Mouse (Mus musculus): ENCODE data around the gene Zfp61. TPM values are rescaled to one million over a fixed set of nuclear protein-coding genes. Genes with fewer than 3 reads are reported as not detected.
"Not testable (repeated sequence)": the region's sequence is repeated elsewhere in the genome, so short reads cannot be mapped to it uniquely, and the experiment has no call there.

The Zfp61 gene
- polyA plus RNA-seq, 1 experiment from 2014 or later: 22.9 TPM

DNA sequence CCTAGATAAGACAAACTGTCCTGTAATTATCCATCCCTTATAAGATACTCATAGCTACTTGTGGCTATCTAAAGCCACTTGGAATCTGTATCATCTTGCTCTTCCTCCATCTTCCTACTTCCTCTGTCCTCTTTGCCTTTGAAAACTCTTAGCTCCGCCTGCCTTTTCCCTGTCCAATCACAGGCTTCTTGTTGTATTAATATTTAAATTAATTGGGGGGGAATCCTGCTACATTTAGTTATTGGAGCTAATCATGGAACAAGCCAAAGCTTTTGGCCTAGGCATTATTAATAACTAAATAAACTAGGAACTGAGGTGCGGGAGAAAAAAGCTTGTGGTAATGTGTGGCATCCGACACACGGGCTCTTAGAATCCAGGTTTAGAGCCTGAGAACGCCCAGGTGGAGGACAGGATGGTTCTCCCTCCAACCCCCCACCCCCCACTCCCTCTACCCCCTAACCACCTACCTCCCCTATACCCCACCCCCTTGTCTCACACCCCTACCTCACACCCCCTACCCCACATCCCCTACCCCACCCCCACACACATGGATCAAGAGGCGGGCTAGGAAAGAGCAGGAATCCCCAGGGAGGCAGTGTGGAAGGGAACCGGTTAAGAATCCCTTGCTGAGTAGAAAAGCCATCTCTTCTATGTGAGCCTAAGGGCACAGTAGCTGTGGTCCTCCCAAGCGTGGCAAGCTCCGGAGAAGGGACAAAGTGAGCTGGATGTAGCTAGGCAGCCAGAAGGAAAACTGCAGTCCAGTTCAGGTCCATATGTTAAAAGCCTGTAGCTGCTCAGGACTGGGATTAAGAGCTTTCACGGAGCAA is 20.8 kb downstream of the Zfp61 start:
- Histone ChIP-seq H3K4me2 (ENCODE audit: low read length) (no peak overlapping the region), H3K27me3 (ENCODE audit: insufficient read depth, low read length) (no peaks in the 10 kb centered on the region), H3K9me3 (replicated peaks; ENCODE audit: low read length) (no peaks in the 10 kb centered on the region), H3K4me3 (replicated peaks; ENCODE audit: low read depth, low read length) (no peak overlapping the region), H3K36me3 (ENCODE audit: insufficient read depth, low read length) (0 out of 2 replicates have a peak, but pooled peaks cover 4% of the 10 kb centered on the region), H3K9ac (ENCODE audit: low read depth, low read length) (no peak overlapping the region), H3K4me1 (replicated peaks; ENCODE audit: insufficient read depth, low read length) (no peaks in the 10 kb centered on the region), H3K27ac (no peak overlapping the region)
- 0 out of 2 replicates have a peak, but pooled peaks have one; percentile 29 for ATAC-seq (replicated peaks; ENCODE audit: low FRiP score, low read depth)
- no peak for DNase-seq (ENCODE audit: low spot score)
- no peak for TF ChIP-seq CTCF (IDR thresholded peaks at IDR 0.05; ENCODE audit: low read depth)
- WGBS: 61% methylated on average over 10 of the region's 10 CpGs

GRCm38 (mm10) chr7:24278771-24279170 is 22.3 kb downstream of the Zfp61 start:
- H3K27ac ChIP-seq; ATAC-seq (replicated peaks; ENCODE audit: low FRiP score, low read depth); H3K4me3 ChIP-seq (replicated peaks; ENCODE audit: low read depth, low read length); DNase-seq (ENCODE audit: low spot score); H3K9me3 ChIP-seq (replicated peaks; ENCODE audit: low read length); H3K9ac ChIP-seq (ENCODE audit: low read depth, low read length); H3K27me3 ChIP-seq (ENCODE audit: insufficient read depth, low read length); H3K4me1 ChIP-seq (replicated peaks; ENCODE audit: insufficient read depth, low read length); H3K4me2 ChIP-seq (ENCODE audit: low read length): not testable (repeated sequence)
- H3K36me3 ChIP-seq (ENCODE audit: insufficient read depth, low read length): peaks cover 18% of the 10 kb centered on the region
- WGBS: 83% methylated on average over 3 of the region's 3 CpGs

DNA sequence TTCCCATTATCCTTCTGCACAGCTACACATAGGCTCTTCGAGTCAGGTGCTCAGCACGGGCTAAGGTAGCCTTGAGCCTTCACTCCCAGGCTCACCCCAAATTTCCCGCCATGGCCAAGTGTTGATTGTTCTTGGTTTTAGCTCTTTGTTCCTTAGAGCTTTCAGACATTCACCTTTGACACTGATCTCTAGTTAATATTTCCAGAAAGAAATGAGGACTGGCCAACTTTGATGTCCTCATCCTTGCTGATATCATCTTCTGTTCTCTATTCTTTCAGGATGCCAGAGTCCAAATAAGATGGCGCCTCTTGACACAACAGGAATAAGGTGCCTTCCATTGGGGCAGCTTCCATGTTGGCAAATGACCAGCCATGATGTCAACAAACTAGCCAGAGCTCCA is 26.6 kb downstream of the Zfp61 start:
- no peak for DNase-seq (ENCODE audit: low spot score)
- WGBS: 94% methylated on average over 4 of the region's 4 CpGs
- no peaks in the 10 kb centered on the region for H3K9me3 ChIP-seq (replicated peaks; ENCODE audit: low read length)
- H3K27me3 ChIP-seq (ENCODE audit: insufficient read depth, low read length): no peaks in the 10 kb centered on the region
- H3K36me3 ChIP-seq (ENCODE audit: insufficient read depth, low read length): peaks cover 22% of the 10 kb centered on the region
- H3K9ac ChIP-seq (ENCODE audit: low read depth, low read length): no peak overlapping the region
- no peak for TF ChIP-seq CTCF (IDR thresholded peaks at IDR 0.05; ENCODE audit: low read depth)
- no peak overlapping the region for H3K27ac ChIP-seq
- no peak for ATAC-seq (replicated peaks; ENCODE audit: low FRiP score, low read depth)
- peaks cover 4% of the 10 kb centered on the region; the same call in 1 of the 2 replicates for H3K4me1 ChIP-seq (replicated peaks; ENCODE audit: insufficient read depth, low read length)
- H3K4me2 ChIP-seq (ENCODE audit: low read length): no peak overlapping the region
- no peak overlapping the region for H3K4me3 ChIP-seq (replicated peaks; ENCODE audit: low read depth, low read length)

DNA sequence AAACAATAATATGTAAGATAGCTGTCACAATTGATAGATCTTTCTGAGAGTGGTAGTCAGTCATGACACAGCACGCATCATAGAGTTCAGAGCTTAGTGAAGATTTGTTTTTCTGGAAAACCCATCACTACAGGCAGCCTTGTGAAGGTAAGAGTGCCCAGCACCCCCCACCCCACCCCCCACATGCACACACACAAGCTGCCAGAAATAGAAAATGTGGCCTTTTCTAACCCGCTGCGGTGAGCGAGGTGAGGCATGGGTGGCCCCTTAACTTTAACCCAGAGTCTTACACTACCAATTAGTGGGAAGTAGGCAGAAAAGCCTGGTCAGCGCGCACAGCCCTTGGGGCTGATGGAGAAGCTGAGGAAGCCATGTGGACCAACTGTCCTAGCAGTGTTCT is 29.8 kb downstream of the Zfp61 start:
- H3K4me2 ChIP-seq (ENCODE audit: low read length): 0 out of 2 replicates have a peak overlapping the region, but pooled peaks have one; percentile 91
- TF ChIP-seq CTCF (IDR thresholded peaks at IDR 0.05; ENCODE audit: low read depth): no peak

DNA sequence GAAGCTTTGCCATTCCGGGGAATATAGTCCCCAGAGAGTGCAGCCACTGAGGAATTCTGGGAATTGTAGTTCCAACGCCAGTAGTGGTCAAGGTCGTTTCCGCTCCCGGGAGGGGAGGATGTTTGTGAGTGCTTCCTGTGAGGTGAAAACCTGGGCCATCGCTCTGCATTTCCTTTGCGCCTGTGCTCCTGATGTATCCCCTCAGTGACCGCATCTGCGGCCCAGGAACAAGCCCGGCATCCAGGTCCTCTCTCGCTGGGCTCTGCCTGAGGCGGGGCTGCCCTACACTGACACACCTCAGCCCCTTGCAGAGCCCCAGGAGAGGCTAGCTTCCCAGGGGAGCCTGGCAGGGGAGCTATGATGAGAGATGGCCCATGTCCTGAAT is 30.8 kb downstream of the Zfp61 start, which contains the start of gene Zfp93:
Zfp93 (plus strand) TSS at position 133 of the 385 bp plus-strand sequence.
- H3K36me3 ChIP-seq (ENCODE audit: insufficient read depth, low read length): peaks cover 18% of the 10 kb centered on the region
- DNase-seq (ENCODE audit: low spot score): peak; percentile 96
- TF ChIP-seq CTCF (IDR thresholded peaks at IDR 0.05; ENCODE audit: low read depth): no peak
- ATAC-seq (replicated peaks; ENCODE audit: low FRiP score, low read depth): peak; percentile 95
- peak within 1 kb of the TSS; percentile 63 for H3K4me3 ChIP-seq (replicated peaks; ENCODE audit: low read depth, low read length)
- H3K4me1 ChIP-seq (replicated peaks; ENCODE audit: insufficient read depth, low read length): peaks cover 4% of the 10 kb centered on the region; the same call in 1 of the 2 replicates
- H3K4me2 ChIP-seq (ENCODE audit: low read length): peak within 1 kb of the TSS; percentile 91
- peak within 1 kb of the TSS; percentile 65 for H3K9ac ChIP-seq (ENCODE audit: low read depth, low read length)
- no peaks in the 10 kb centered on the region for H3K27me3 ChIP-seq (ENCODE audit: insufficient read depth, low read length)
- WGBS: 0% methylated on average over 12 of the region's 12 CpGs
- peak within 1 kb of the TSS; percentile 68; the same call in 1 of the 2 replicates for H3K27ac ChIP-seq
- no peaks in the 10 kb centered on the region for H3K9me3 ChIP-seq (replicated peaks; ENCODE audit: low read length)

More for the DNA sequence above, 29.8 kb downstream of the Zfp61 start:
- Histone ChIP-seq H3K36me3 (ENCODE audit: insufficient read depth, low read length) (peaks cover 18% of the 10 kb centered on the region), H3K27me3 (ENCODE audit: insufficient read depth, low read length) (no peaks in the 10 kb centered on the region), H3K4me1 (replicated peaks; ENCODE audit: insufficient read depth, low read length) (peaks cover 4% of the 10 kb centered on the region; the same call in 1 of the 2 replicates), H3K9me3 (replicated peaks; ENCODE audit: low read length) (no peaks in the 10 kb centered on the region), H3K4me3 (replicated peaks; ENCODE audit: low read depth, low read length) (no peak overlapping the region), H3K27ac (no peak overlapping the region), H3K9ac (ENCODE audit: low read depth, low read length) (no peak overlapping the region)
- WGBS: 93% methylated on average over 6 of the region's 6 CpGs
- DNase-seq (ENCODE audit: low spot score): no peak
- no peak for ATAC-seq (replicated peaks; ENCODE audit: low FRiP score, low read depth)

DNA sequence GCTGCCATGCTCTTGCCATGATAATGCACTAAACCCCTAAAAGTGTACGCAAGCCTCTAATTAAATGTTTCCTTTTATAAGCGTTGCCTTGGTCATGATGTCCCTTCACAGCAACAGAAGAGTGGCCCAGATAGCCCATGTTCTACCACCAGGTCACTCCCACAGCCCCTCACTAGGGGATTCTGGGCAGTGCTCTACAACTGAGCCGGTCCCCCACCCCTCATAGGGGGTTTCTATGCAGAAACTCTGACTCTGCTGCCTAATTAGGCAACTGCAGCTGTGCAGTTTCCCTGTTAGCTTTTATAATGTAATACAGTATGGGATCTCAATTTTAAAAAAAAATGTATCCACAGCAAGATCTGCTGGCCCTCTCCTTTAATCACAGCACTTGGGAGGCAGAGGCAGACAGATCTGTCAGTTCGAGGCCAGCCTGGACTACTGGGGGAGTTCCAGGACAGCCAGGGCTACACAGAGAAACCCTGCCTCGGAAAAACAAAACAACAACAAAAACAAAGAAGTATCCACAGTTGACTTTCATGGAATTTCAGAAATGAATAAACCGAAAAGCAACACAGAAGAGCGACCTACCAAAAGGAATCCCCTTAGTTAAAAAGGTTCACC is 31.3 kb downstream of the Zfp61 start:
- WGBS: 36% methylated on average over 7 of the region's 7 CpGs
- Histone ChIP-seq H3K4me3 (replicated peaks; ENCODE audit: low read depth, low read length) (peak overlapping the region; percentile 63), H3K4me1 (replicated peaks; ENCODE audit: insufficient read depth, low read length) (peaks cover 4% of the 10 kb centered on the region; the same call in 1 of the 2 replicates), H3K27me3 (ENCODE audit: insufficient read depth, low read length) (no peaks in the 10 kb centered on the region), H3K4me2 (ENCODE audit: low read length) (peak overlapping the region; percentile 91), H3K9me3 (replicated peaks; ENCODE audit: low read length) (no peaks in the 10 kb centered on the region), H3K9ac (ENCODE audit: low read depth, low read length) (peak overlapping the region; percentile 65), H3K27ac (0 out of 2 replicates have a peak overlapping the region, but pooled peaks have one; percentile 68), H3K36me3 (ENCODE audit: insufficient read depth, low read length) (peaks cover 14% of the 10 kb centered on the region)
- DNase-seq (ENCODE audit: low spot score) (no peak), ATAC-seq (replicated peaks; ENCODE audit: low FRiP score, low read depth) (peak; percentile 41; the same call in 1 of the 2 replicates)
- no peak for TF ChIP-seq CTCF (IDR thresholded peaks at IDR 0.05; ENCODE audit: low read depth)

Data from kidney, postnatal 0 days (tissue).